Mouse (Mus musculus) intestine, embryonic 16.5 days (tissue): ENCODE measurements around the gene Ndufs7. TPM values are rescaled to one million over a fixed set of nuclear protein-coding genes. Genes with fewer than 3 reads are reported as not detected.

ENCODE experiments used
- ATAC-seq: fragments of 200-750 bp; cut with Nextera tagmentation; 2 replicates; pipeline ENCODE4 v1.8.0; 2017; ENCODE audit warnings: moderate TSS enrichment, moderate library complexity
- H3K27ac ChIP-seq: fragments of 300-500 bp; sonication (generic); 2 replicates; pipeline ENCODE4 v1.5.1; 2014; ENCODE audit warnings: mild to moderate bottlenecking, low read length
- H3K27me3 ChIP-seq: fragments of 300-500 bp; sonication (generic); replicated peaks from 2 replicates; pipeline ENCODE4 v1.6.1; 2014; ENCODE audit warnings: low read length, control low read depth, mixed read lengths; ENCODE audit not compliant: control insufficient read depth, insufficient read depth
- H3K36me3 ChIP-seq: fragments of 300-500 bp; sonication (generic); 2 replicates; pipeline ENCODE4 v1.6.1; 2014; ENCODE audit warnings: low read length, control low read depth; ENCODE audit not compliant: control insufficient read depth, insufficient read depth
- H3K4me1 ChIP-seq: fragments of 300-500 bp; sonication (generic); 2 replicates; pipeline ENCODE4 v1.6.1; 2014; ENCODE audit warnings: low read length, control low read depth, mixed read lengths; ENCODE audit not compliant: control insufficient read depth, insufficient read depth
- H3K4me2 ChIP-seq: fragments of 300-500 bp; sonication (generic); 2 replicates; pipeline ENCODE4 v1.6.1; 2014; ENCODE audit warnings: low read depth, low read length, control low read depth
- H3K4me3 ChIP-seq: fragments of 300-500 bp; sonication (generic); 2 replicates; pipeline ENCODE4 v1.5.1; 2014; ENCODE audit warnings: mild to moderate bottlenecking, low read length
- H3K9ac ChIP-seq: fragments of 300-500 bp; sonication (generic); 2 replicates; pipeline ENCODE4 v1.6.1; 2014; ENCODE audit warnings: low read depth, low read length
- H3K9me3 ChIP-seq: fragments of 300-500 bp; sonication (generic); 2 replicates; pipeline ENCODE4 v1.6.1; 2016; ENCODE audit warnings: low read length, control low read depth; ENCODE audit not compliant: control insufficient read depth
- WGBS: fragments of 180-500 bp; shearing (Covaris S2); extraction: QIAGEN DNeasy Blood & Tissue Kit; methylation state at CpG from one replicate; pipeline ENCODE4 v1.1.7; 2014; 5-methylcytosine and 5-hydroxymethylcytosine counted together
- polyA plus RNA-seq: library from polyadenylated mRNA; unstranded; fragments of >200 nt; fragmentation: Nextera tagmentation; extraction: Ambion mirVana; gene quantifications from 2 replicates; pipeline ENCODE4 v1.2.1, GENCODE M21; 2015

Ndufs7 gene
- polyA plus RNA-seq, 1 experiment from 2014 or later = 604 TPM

DNA sequence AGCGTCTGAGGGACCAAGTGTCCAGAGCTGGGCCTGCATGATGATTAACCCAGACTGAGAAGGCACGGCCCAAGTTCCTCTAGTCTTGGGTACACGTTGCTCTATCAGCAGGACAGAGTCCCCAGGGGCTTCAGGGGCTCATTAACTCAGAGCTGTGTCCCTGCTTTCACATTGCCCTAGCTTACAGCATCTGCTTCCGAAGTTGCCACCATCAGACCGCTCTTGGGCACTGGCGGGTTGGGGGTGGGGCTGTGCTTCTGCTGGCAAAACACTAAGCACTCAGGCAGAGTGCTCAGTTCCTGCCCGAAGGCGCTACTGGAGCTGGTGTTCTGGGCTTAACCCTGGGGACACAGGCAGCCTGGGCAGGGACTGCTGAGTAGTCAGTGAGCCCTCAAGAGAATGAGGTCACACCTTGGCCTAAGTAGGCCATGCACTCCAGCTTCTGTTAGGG lies 33.0 kb downstream of the Ndufs7 start:
- H3K36me3 ChIP-seq = peaks cover 46% of the 10 kb centered on the region
- H3K27ac ChIP-seq = peak overlapping the region; percentile 69
- no peak overlapping the region for H3K4me2 ChIP-seq
- no peak overlapping the region for H3K4me3 ChIP-seq
- no peaks in the 10 kb centered on the region for H3K27me3 ChIP-seq
- ATAC-seq = 0 out of 2 replicates have a peak, but pooled peaks have one; percentile 16
- peak overlapping the region; percentile 42 for H3K9ac ChIP-seq
- 71% methylated on average over 8 of the region's 8 CpGs for WGBS
- H3K4me1 ChIP-seq = peaks cover 11% of the 10 kb centered on the region; the same call in 1 of the 2 replicates
- no peaks in the 10 kb centered on the region for H3K9me3 ChIP-seq

DNA sequence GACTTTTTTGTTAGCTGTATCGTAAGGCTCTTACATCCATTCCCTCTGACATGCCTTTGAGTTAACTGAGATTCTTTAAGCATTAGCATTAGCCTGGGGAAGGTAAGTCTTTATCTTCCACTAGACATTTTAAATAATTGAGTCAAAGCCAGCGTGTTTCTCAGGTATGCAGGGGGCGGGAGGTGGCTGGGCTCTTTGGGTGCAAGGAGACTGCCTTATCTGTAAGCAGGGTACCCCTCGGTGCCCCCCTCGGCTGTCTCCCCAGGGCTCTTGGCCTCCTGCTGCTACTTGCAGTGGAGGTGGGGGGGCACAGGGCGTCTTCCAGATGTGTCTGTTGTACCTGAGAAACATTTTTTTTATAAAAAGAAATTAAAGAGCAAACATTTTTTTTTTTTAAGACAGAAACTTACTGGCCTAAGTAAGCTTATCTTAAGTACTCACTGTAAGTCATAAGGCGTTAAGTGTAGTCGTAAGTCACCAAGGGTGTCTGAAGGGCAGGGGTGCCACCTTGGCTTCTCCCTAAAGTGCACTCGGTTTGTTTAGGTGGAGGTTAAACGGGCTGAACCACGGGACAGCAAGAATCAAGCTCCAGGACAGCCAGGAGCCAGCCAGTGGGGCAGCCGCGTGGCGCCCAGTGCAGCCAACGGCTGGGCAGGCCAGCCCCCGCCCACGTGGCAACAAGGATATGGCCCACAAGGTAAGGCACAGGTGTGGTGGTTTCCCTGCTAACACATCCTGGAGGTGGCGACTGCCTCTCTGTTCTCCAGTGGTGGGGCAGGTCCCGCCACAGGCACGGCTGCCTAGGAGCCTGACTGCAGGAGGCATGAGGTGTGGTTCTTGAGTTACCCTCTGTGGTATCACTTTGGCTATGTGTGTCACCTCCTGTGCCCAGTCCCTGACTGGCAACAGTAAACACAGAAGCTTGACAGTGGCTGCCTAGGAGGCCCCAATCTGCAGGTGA lies 33.8 kb downstream of the Ndufs7 start:
- peak; percentile 26 for ATAC-seq

DNA sequence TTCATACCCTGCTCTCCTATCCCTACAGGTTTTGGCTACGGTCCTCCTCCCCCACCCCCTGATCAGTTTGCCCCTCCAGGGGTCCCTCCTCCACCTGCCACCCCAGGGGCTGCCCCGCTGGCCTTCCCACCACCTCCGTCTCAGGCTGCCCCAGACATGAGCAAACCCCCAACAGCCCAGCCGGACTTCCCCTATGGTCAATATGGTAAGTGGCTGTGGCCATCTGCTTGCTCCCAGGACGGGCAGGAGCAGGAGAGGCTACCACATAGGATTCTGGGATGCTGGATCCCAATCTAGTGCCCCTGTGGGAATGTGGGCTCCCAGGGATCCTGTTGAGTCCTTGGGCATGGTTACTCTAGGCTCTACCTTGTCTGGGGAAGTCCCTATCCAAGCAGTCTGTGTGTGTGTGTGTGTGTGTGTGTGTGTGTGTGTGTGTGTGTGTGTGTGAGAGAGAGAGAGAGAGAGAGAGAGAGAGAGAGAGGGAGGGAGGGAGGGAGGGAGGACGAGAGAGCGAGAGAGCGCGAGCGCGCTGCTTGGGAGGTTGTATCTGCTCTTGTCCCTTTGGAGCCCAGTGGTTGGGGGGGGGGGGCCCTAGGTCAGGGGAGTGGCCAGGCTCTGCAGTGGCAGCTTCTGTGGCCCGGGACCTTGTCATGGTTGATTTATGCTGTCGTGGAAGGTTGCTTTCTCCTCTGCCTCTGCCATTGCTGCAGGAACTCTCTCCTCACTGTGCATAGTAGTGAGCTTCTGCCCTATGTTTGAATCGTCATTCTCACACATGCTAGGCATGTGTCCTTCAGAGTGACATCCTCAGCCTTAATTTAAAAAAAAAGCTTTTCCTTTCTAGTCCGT lies 36.5 kb downstream of the Ndufs7 start:
- Histone ChIP-seq H3K4me1 (peaks cover 14% of the 10 kb centered on the region), H3K4me3 (no peak overlapping the region), H3K9me3 (no peaks in the 10 kb centered on the region), H3K27me3 (no peaks in the 10 kb centered on the region), H3K4me2 (no peak overlapping the region), H3K9ac (no peak overlapping the region), H3K36me3 (peaks cover 25% of the 10 kb centered on the region), H3K27ac (no peak overlapping the region)
- no peak for ATAC-seq
- 75% methylated on average over 15 of the region's 15 CpGs for WGBS

More for the DNA sequence above, 33.8 kb downstream of the Ndufs7 start:
- Histone ChIP-seq H3K4me1 (peaks cover 11% of the 10 kb centered on the region; the same call in 1 of the 2 replicates), H3K9ac (no peak overlapping the region), H3K9me3 (no peaks in the 10 kb centered on the region), H3K4me2 (no peak overlapping the region), H3K27me3 (no peaks in the 10 kb centered on the region), H3K4me3 (no peak overlapping the region), H3K27ac (peak overlapping the region; percentile 69), H3K36me3 (peaks cover 45% of the 10 kb centered on the region)
- 77% methylated on average over 20 of the region's 20 CpGs for WGBS

DNA sequence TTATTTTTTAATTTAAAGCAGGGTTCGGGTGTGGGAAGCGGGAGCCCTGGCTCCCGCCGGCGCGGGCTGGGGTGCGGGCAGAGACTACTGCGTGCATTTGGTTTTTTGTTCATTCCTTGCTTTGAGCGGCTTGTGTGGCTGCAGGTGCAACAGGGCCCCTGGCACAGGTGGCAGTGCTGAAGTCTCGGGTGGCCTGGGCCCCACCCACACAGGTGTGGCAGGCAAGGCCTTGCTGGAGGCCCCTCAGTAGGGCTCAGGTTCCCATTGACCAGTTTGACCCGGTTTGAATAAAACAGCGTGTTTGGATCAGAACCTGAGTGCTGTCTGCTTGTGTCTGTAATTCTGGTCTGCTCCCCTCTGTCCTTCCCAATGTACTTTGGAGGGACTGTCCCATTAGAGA lies 39.2 kb downstream of the Ndufs7 start:
- Histone ChIP-seq H3K4me1 (peaks cover 7% of the 10 kb centered on the region), H3K27ac (peak overlapping the region; percentile 11; the same call in 1 of the 2 replicates), H3K9me3 (no peaks in the 10 kb centered on the region), H3K4me3 (no peak overlapping the region), H3K9ac (no peak overlapping the region), H3K36me3 (peaks cover 19% of the 10 kb centered on the region), H3K4me2 (no peak overlapping the region), H3K27me3 (no peaks in the 10 kb centered on the region)
- no peak for ATAC-seq
- 80% methylated on average over 12 of the region's 12 CpGs for WGBS

DNA sequence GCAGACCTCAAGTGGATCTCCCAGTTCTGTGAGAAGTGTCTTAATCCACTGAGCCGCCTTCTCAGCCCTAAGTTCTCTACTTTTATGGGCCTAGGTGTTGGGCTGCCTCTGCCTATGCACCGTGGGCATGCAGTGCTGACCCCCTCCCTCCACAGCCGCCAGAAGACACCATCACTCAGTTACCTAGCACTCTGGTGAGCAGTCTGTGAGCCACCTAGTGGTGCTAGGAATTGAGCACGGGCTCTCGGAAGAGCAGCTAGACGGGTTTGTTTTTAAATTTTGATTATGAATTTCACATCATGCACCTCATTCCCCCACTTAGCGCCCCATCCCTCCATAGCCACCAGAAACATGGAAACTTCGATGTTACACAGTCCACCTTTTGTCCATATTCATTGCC lies 39.7 kb downstream of the Ndufs7 start:
- no peak for ATAC-seq
- Histone ChIP-seq H3K4me3 (no peak overlapping the region), H3K4me2 (no peak overlapping the region), H3K27ac (no peak overlapping the region), H3K36me3 (peaks cover 16% of the 10 kb centered on the region), H3K27me3 (no peaks in the 10 kb centered on the region), H3K9ac (no peak overlapping the region), H3K4me1 (peaks cover 12% of the 10 kb centered on the region), H3K9me3 (no peaks in the 10 kb centered on the region)
- 65% methylated on average over 8 of the region's 8 CpGs for WGBS

DNA sequence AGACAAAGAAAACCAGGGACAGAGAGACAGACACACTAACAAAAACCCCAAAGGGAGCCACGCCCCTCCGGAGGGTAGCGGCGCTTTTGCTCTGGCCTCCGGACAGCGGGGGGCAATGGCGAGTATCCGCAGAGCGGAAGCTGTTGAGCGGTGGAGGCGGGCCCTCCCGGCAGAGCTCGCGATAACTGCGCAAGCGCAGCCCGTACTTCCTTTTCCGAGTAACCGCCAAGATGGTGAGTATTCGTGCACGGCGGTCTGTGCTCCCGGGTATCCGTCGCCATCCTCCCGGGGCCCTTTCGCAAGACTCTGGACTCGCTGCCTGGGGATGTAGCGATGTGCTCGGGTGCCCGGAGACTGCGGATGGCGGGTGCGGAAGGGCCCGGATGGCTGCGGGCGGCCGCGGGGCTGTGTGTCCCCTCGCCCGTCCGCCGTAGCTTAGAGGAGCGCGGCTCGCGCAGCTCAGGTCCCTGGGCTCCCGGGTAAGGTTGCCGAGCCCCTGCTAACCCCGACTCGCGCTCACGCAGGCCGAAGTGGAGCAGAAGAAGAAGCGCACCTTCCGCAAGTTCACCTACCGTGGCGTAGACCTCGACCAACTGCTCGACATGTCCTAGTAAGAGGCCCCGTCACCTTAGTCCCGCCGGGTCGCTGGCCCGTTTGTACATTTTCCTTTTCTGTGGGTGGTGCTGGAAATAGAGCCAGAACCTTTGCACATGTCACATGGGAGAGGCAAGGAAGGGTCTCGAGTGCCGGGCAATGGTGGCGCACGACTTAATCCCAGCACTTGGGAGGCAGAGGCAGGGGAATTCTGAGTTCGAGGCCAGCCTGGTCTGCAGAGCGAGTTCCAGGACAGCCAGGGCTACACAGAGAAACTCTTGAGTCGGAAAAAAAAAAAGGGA lies 43.6 kb downstream of the Ndufs7 start, which contains the start of gene Rps15:
TSS of gene Rps15 (plus strand) at position 203 of the 896 bp plus-strand sequence.
- H3K4me1 ChIP-seq = peaks cover 26% of the 10 kb centered on the region
- H3K9ac ChIP-seq = peak within 1 kb of the TSS; percentile 99
- H3K36me3 ChIP-seq = peaks cover 10% of the 10 kb centered on the region
- H3K27me3 ChIP-seq = peaks cover 3% of the 10 kb centered on the region
- H3K27ac ChIP-seq = peak within 1 kb of the TSS; percentile 88
- peak within 1 kb of the TSS; percentile 72 for H3K4me3 ChIP-seq
- peak; percentile 86 for ATAC-seq
- H3K4me2 ChIP-seq = peak within 1 kb of the TSS; percentile 85
- under 1% methylated on average over 72 of the region's 72 CpGs for WGBS
- no peaks in the 10 kb centered on the region for H3K9me3 ChIP-seq

DNA sequence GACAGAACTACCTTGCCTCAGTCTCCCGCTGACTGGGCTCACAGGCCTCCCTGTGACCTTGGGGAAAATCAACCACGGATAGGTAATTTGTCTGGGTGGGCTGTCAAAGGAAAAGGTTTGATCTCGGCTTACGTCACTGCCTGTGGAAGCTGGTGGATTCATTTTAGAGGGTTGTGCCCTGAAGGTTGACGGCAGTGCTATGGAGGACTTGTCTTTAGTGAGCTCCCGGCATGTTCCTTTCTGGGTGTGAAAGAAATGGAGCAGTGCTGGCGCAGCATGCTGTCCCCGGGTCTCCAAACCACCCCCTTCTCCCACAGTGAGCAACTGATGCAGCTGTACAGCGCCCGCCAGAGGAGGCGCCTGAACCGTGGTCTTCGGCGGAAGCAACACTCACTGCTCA lies 44.4 kb downstream of the Ndufs7 start:
- peaks cover 9% of the 10 kb centered on the region for H3K27me3 ChIP-seq
- H3K4me1 ChIP-seq = peaks cover 23% of the 10 kb centered on the region
- H3K27ac ChIP-seq = peak overlapping the region; percentile 88
- peak overlapping the region; percentile 72 for H3K4me3 ChIP-seq
- peak overlapping the region; percentile 99 for H3K9ac ChIP-seq
- WGBS = 20% methylated on average over 14 of the region's 14 CpGs
- no peaks in the 10 kb centered on the region for H3K9me3 ChIP-seq
- H3K36me3 ChIP-seq = peaks cover 8% of the 10 kb centered on the region
- H3K4me2 ChIP-seq = peak overlapping the region; percentile 85
- no peak for ATAC-seq

DNA sequence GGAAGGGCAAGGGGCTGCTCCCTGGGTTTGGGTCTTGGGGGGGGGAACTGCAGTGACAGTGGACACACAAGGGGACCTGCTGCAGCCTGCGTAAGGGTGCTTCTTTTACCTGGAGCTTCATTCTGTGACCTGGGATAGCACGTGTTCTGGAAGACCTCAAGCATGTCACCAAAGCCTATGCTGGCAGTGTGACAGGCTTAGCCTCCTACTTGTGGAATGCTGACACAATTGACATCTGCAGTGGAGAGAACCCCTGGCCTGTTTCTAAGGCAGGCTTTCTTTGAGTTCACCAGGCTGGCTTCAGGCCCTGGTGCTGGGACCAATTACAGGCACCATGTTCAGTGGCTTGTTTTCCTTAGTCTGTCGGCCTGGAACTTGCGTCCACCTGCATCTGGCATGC lies 45.4 kb downstream of the Ndufs7 start:
- no peak overlapping the region for H3K4me3 ChIP-seq
- H3K9me3 ChIP-seq = no peaks in the 10 kb centered on the region
- 69% methylated on average over 4 of the region's 4 CpGs for WGBS
- no peak overlapping the region; the same call in 1 of the 2 replicates for H3K4me2 ChIP-seq
- peaks cover 8% of the 10 kb centered on the region for H3K36me3 ChIP-seq
- H3K27ac ChIP-seq = peak overlapping the region; percentile 11; the same call in 1 of the 2 replicates
- H3K9ac ChIP-seq = 0 out of 2 replicates have a peak overlapping the region, but pooled peaks have one; percentile 99
- H3K4me1 ChIP-seq = peaks cover 23% of the 10 kb centered on the region
- H3K27me3 ChIP-seq = peaks cover 19% of the 10 kb centered on the region
- ATAC-seq = no peak
